Mouse (Mus musculus): Measurements from ENCODE around the gene Dnmbp.

The Dnmbp gene

DNA sequence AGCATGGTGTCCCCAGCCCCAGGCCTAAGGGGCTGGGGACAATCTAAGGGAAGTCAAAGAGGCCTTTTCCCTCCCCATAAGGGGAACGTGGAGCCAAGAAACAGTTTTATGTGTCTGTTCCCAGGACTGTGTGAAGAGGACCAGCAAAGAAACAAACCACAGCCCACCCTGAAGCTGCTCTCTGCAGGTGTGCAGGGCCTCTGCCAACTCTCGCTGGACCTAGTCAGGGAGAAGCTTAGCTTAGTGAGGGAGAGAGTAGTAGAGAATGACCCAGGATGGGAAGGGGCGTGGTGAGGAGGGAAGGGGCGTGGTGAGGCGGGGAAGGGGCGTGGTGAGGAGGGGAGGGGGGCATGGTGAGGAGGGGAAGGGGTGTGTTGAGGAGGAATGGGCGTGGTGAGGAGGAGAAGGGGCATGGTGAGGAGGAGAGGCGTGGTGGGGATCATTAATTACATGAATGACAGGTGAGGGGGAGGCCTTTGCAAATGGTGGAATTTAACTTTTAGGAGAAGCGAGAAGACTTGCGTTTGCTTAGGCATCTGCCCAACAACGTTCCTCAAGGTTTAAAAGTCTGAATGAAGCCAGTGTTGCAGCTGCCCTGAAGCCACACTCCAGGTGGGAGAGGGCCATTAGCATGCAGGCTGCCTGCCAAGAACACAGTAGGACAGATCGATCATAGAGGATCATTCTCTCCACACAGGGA, 9.3 kb upstream of the Dnmbp start:
- DNase-seq (ENCODE audit: low spot score in 2 of 2): no peak

DNA sequence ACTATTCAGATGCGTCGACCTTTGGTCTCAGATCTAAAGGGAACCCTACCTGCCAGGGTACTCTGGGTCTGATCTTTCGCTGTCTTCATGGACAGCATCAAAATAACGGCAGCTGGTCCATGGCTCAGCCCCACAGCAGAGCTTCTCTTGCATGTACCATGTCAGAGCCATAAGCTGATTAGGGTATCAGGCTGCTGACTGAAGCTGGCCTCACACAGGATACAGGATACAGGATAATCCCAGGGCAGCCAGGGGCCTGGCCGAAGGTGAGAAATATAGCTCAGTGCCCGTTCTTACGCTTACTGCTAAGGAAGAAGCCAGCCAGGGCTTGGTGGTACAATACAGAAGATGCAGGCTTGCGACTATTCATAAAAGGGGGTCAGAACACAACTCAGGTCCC, 4.6 kb upstream of the Dnmbp start:
- no peak for DNase-seq (ENCODE audit: low spot score in 2 of 2)

DNA sequence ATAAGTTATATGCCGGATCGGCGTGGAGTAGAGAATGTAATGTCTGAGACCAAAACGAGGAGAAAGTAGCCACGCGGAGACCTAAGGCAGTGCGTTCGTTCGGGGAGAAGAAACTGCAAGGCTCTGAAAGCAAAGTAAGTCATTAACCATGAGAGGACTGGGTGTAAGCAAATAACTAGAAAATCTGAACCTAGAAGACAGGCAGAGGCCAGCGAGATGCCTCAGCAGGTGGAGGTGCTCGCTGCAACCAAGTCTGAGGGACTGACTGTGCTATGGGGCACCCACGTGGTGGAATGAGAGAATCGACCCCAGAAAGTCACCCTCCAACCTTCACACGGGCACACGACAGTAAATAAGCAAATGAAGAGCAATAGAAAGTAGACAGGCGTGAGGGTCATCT, 3.1 kb upstream of the Dnmbp start:
- no peak for DNase-seq (ENCODE audit: low spot score in 2 of 2)

DNA sequence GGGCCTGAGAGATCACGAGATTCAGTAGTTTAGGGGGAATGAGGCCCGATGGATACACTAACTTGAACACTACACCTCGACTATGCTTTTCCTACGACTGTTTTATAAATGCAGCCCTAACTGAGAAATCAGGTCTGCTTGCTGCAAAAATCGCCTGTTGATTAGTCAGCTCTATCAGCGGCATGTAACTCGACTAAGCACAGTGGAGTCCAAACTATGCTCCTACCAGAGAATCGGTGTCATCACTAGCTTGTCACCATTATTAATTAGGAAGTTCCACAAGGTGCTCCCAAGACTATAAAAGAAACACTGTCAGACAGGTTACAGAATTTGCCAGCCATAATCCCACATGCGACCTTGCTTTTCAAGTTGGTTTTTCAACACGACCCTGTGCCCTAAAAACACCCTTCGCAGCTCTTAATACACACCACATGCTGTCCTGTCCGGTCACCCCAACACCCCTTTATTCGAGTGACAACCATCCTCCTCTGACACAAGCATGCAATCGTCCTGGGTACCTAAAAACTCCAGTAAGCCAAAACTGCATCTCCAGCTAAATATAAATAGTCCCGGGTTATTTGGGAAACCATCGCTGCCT, 721 bp downstream of the Dnmbp start:
- DNase-seq (ENCODE audit: low spot score in 2 of 2): no peak

DNA sequence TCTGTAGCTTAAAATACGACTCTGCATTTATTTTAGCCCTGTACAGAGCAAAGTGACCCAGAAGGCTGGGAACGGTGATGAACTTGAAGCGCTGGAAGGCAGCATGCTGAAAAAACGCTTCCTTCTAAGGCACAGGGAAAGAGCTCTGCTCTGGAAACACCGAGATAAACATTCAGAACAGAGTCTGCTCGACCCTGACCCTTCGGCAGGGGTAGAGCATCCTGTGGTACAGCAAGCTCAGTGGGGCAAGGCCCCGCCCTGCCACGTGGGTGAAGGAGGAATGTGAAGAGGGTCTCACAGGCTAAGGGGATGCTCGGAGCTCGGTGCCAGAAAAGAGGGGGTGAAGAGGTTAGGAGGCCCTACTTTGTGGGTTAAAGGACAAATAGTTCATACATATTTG, 1.6 kb downstream of the Dnmbp start:
- DNase-seq (ENCODE audit: low spot score in 2 of 2): no peak

DNA sequence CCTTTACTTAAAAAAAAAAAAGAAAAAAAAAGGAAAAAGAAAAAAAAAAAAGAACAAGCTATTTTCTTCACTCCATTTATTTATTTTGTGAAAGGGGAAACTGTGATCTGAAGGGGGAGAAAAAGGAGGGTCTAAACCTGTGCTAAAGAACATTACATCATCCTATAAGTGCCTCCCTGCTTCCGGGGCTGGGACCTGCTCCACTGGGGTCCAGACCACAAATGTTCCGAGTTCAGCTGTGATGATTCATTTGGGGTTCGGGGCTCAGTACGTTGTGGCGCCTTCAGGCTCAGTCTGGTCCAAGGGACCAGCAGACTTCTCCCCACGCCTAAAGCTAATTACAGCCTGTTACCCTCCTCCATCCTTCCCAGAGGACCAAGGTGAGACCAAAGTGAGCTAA, 9.1 kb downstream of the Dnmbp start:
- no peak for DNase-seq (ENCODE audit: low spot score in 2 of 2)

DNA sequence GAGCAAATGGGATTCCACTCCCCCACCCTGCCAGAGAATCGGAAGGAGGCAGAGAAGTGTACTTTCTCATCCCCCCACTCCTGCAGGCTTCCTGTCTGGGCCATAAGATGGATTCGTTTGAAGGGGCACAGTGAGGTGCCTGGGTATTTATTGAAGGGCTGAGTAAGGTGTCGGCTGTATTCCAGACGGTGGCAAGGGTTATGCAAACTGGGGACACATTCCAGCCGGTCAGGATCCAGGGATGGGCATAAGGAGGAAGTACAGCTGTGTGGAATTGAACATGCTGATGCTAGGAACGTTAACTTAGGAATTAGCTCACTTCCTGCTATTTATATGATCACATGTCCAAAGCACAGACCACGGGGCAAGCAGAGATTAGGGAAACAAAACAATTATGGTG, 9.6 kb downstream of the Dnmbp start:
- no peak for DNase-seq (ENCODE audit: low spot score in 2 of 2)

DNA sequence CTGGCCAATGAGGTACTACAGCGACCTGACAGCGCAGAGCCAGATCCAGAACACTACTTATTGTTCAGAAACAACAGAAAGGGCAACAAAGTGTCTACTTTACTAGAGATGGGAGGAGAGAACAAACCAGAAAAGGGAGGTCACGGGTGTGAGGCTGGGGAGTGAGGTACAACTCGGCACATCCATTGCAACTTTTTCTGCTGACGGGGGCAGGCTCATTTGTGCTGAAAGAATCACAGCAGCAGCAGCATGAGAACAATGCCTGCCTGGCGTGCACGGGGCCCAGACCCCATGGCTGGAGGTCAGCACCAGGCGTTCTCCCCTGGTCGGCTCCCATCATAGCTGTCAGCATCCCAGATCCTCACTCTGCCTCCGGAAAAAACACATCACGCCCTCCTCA, 10.1 kb downstream of the Dnmbp start:
- no peak for DNase-seq (ENCODE audit: low spot score in 2 of 2)

DNA sequence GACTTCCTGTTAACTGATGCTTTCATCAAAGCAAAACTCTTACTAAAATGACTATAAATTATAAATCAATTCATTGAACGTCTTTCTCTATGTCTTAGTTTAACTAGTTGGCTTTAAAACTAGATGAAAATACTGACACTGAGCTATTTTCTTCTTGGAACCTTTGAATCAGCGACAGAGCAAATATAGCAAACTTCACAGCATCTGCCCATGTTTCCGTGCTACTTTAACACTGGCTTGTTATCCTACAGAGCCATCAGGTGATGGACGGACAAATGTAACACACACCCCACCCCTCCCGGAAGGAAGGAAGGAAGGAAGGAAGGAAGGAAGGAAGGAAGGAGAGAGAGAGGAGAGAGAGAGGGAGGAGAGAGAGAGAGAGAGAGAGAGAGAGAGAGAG, 12.0 kb downstream of the Dnmbp start:
- DNase-seq (ENCODE audit: low spot score in 2 of 2): no peak

DNA sequence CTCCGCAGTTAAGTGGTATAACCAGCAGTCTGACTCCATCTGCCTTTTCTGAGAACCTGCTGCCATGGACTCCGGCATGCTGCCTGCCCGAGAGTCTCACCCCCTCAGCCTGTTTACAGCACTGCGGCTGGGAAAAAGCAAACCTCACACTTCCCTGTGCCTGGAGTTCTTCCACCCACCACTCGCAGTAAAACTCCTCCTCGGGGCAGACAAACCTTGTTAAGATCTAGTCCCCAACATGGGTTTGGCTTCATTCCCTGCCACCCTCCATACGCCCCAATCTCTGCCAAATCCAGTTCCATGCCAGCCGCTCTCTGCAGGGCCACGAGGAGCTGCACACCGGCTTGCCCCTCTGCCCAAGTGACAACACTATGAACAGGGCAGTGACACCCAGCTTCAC, 12.9 kb downstream of the Dnmbp start:
- peak in 1 of 2 experiments; percentile 13 for DNase-seq (ENCODE audit: low spot score in 2 of 2)

DNA sequence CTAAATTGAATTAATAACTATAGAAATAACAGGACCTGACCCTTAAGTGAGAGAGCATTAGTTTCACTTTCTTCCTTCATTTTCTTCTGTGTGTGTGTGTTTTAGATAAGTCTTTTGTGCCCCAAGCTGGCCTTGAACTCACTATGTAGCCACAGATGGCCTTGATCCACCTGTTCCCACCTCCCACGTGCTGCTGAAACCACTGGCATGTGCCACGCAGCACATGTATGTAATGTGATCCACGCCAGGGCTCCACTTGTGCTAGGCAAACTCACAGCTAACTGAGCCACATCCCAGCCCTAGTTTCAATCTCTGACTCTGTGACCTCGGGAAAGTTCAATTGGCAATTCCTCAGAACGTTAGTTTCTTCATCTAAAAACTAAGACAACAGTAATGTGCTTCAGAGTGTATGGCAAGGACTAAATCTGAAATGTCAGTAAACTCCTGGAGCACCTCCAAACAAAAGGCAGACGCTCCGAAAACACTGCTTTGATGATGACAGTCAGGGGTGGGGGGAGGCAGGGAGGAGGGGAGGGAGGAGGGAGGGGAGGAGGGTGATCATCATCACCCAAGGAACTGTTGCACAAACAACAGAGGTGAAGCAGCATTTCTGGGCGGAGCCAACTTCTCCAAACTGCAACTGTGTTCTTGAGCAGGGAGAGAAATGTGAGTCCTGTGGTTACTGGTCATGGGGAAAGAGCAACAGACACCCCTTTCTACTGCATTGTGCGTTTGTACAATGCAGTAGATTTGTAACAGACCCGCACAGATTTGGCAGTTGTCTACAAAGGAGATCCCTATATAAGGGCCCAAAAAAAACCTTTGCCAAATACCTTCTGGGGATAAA, 13.6 kb downstream of the Dnmbp start:
- no peak for DNase-seq (ENCODE audit: low spot score in 2 of 2)

DNA sequence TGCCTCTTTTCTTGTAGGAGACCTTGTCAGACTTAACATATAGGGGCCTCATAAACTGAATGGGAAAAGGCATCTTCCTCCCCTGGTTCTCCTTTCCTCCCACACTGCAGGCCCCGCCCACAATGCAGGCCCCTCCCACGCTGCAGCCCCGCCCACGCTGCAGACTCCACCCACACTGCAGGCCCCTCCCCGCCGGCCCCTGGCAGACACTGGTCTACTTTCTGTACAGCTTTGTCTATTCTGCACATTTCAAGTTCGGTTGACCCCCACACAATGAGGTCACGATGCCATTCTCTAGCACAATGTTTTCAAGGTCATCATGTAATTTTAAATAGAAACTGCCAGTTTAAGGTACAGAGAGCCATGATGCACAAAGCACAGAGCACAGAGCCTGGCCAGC, 15.6 kb downstream of the Dnmbp start:
- no peak for DNase-seq (ENCODE audit: low spot score in 2 of 2)

DNA sequence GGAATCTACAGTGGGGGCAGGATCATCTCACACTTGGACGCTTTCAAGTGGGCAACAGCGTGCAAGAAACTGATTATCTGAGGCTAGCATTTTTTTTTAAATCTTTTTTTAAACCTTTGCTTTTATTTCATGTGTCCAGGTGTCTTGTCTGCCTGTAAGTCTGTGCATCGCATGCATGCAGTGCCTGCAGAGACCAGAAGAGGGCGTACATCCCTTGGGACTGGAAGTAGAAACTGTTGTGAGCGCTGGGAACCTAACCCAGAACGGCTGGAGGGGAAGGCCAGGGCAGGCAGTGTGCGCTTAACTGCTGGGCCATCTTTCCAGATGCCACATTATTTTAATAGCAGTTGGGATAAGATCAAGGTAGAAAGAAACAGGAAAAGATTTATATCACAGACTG, 17.0 kb downstream of the Dnmbp start:
- no peak for DNase-seq (ENCODE audit: low spot score in 2 of 2)

DNA sequence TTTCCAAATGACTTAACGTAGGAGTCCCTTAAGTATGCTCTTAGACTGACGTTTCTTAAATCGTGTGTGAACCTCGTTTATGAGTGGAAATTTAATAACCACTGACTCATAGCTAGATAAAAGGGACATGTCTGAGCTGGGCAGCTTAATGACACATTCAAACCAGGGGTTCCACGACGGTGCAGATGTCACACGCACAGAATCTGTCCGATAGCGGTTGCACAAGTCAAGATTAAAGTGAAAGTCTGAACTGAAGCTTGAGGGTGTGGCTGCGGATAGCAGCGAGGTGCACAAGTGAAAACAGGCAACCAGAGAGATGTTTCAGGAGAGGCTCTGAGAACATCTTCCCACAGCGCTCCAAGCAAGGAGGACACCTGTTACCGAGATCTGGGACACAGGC, 18.6 kb downstream of the Dnmbp start:
- no peak for DNase-seq (ENCODE audit: low spot score in 2 of 2)

DNA sequence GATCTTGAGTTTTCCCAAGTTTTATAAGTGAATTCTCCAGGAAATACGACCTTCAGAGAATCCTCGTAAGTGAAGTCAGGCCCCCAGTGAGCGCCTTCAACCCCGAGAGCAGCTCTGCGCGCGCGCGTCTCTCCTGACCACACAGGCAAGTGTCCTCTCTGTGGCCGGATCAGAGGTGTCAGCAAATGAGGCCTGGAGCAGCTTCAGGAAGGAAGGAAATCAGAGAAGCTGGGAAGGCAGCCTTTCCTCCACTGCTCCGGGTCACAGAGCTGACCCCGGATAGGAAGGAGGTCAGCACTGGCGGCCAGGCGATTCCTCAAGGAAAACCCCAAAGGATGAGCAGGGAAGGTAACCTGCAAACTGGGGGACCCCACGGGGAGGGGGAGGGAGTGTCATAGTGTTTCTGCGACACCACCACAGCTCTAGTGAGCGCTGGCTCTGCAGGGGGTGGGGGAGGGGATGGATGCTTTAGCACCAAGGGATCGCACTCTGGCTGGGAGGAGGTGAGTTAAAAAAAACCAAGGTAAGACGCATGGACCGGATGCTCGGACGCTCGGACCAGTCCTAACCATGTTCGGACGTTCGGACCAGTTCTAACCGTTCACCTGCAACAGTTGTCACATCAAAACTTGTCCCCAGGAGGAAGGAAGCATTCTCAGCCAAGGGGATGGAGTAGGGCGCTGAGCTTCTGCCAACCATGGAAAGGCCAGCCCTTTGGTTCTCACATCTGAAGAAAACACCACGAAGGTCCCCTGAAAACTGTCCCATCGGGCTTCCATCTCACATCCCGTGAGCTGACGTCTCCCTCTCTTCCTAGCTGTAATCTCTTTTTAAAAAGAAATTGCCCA, 19.3 kb downstream of the Dnmbp start:
- no peak for DNase-seq (ENCODE audit: low spot score in 2 of 2)

DNA sequence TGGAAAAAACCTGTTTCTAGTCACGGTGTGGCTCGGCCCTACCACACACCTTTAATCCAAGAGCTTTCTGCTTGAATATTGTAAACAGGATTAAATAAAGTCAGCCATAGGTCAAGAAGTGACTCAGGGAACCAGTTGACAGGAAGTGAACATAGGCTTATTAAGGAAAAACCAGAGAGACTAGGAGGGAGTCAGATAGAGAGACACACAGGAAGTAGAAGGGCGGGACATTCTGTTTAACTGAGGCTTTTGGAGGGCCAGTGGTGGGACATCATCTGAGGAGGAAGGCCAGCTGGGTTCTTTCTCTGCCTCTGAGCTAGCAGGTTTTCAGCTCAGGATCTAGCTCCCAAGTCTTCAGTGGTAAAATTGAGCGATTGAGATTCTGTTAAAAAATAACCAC, 20.1 kb downstream of the Dnmbp start:
- no peak for DNase-seq (ENCODE audit: low spot score in 2 of 2)

DNA sequence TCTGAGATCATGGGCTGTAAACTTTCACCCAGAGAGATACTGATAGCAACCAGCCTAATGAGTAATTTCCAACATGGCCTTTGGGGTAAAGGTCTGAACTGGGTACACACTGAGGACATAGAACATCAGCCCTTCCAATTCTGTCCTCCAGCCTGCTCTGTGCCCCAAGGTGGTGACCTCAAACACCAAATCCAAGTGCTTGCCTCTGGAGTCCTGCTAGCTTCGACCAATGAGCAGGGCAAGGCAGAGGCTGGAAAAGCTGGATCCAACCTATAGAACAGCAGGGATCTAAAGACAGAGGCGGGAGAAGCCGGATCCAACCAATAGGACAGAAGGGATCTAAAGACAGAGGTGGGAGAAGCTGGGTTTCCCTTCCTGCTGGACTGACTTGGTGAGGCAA, 21.2 kb downstream of the Dnmbp start:
- DNase-seq (ENCODE audit: low spot score in 2 of 2): no peak

DNA sequence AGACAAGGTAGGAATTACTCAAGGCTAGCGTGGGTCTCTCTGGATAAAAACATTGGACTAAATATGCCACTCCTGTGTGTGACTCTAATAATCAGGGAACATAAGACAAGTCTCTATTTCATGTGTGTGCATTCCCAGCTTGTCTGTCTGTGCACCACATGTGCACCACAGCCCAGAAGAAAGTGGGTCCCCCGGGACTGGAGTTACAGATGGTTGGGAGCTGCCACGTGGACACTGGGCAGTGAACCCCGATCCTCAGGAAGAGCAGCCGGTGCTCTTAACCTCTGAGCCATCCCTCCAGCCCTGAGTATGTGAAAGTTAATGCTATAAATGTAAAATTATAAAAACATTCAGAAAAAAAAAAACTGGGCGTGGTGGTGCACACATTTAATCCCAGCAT, 22.2 kb downstream of the Dnmbp start:
- no peak for DNase-seq (ENCODE audit: low spot score in 2 of 2)

DNA sequence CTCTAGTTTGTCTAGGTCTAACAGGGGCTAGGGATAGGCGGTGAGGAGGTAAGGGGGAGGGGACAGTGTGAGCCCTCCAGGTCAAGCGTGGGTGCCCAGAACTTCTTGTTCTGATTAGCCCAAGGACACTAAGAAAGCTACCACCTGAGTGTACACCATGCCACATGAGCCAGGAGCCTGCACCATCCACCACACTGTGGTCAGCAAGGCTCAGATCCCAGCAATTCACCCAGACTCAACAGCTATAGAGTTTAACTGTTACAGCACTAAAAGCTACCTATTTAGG, 22.6 kb downstream of the Dnmbp start:
- no peak for DNase-seq (ENCODE audit: low spot score in 2 of 2)

DNA sequence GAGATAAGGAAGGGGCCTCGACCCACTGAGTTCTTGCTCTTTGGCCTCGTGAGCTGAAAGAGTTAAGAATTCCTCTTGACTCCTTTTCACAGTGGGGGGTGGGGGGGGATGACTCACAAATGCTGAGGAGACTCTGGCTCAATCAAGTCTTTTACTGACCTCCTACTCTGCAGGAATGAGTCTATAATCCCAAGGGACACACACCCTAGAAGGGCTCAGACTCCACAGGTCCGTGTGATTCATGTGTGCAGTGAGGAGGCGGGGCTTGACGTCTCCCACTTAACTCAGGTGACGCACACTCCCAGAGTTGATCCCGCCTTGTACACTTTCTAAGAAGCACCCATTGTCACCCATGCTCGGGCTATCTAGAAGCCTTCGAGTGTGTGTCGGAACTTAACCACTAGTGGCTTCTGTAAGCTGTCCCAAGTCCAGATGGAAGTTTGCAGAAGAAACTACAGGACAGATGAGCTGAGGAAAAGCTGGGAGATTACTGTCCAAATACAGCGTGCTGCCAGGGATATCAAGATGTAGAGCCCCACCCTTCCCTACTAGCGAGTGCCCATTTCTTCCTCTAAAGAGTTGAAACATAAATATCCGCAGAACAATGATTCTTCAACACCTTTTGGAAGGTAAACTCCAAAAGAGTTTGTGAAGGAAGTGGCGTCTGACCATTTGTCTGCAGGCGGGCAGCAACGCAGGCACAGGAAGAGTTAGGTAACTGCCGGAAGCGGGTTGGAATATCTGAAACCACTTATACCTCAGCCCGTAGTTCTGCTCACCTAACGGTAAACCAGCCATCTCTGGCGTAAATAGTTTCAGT, 23.2 kb downstream of the Dnmbp start:
- no peak for DNase-seq (ENCODE audit: low spot score in 2 of 2)

DNA sequence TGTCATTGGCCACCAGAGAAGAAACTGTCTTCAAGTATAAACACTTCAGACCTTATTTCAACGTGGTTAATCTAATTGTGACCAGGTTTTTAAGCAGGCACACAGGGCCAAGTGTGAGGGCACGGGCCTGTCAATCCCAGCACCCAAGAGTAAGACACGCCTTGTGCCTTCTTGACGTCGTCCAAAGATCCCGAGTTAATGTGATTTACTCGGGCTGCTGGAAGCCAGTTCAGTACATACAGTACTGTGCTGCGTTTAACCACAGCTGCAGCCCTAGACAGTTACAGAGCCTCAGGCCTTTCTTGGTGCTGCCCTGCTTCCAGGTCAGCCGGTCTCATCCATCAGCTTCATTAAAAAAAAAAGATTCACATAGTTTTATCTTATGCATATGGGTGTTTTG, 24.6 kb downstream of the Dnmbp start:
- DNase-seq (ENCODE audit: low spot score in 2 of 2): no peak

DNA sequence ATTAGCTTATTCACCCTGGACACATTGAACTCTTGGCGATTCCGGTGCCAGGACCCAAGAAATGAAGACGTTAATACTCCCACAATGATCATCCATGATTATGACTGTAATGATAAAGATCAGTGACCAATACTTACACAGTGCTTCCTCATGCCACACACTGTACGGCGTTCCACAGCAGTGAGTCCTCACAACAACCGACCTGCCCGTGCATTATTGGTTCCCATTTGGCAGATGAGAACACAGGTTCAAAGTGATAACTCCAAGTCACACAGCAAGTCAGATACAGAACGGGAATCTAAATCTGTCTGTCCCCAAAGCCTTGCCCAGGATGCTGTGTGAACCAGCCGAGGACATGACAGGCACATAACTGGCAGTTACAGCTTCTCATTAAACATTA, 25.0 kb downstream of the Dnmbp start:
- DNase-seq (ENCODE audit: low spot score in 2 of 2): no peak
